19 mouse cellular contexts compared by ENCODE assay signal in genomic region chr1:89515808-89516560, GRCm38 (mm10).
"Had no signal": no experiment of that assay in that cellular context is flagged by ENCODE, and none has a peak within 500 bp of the region (broad histone marks: within the 10 kb centered on the region; RNA-seq: fewer than 3 reads in every experiment).

No protein-coding gene starts in this region.

- H3K9me3 ChIP-seq: limb, embryonic 10.5 days; limb, embryonic 13.5 days; midbrain, embryonic 12.5 days; midbrain, embryonic 15.5 days; neural tube, embryonic 12.5 days; neural tube, embryonic 15.5 days; stomach, embryonic 15.5 days had no signal

- H3K9ac ChIP-seq: limb, embryonic 13.5 days; liver, embryonic 14.5 days; midbrain, embryonic 12.5 days; midbrain, embryonic 15.5 days; neural tube, embryonic 12.5 days; neural tube, embryonic 15.5 days; stomach, embryonic 15.5 days had no signal

- ATAC-seq: intestine, postnatal 0 days; midbrain, embryonic 15.5 days had no signal

- DNase-seq: kidney, adult 2 months; kidney, postnatal 25 days; layer of hippocampus, adult 9-11 months; right cerebral cortex, postnatal 25 days; spleen, adult 18-20 months; thymus, adult 18-20 months; thymus, postnatal 36 days had no signal

- H3K27me3 ChIP-seq: limb, embryonic 13.5 days; midbrain, embryonic 15.5 days; neural tube, embryonic 12.5 days; neural tube, embryonic 15.5 days; stomach, embryonic 15.5 days had no signal

- H3K36me3 ChIP-seq: limb, embryonic 10.5 days; limb, embryonic 13.5 days; midbrain, embryonic 12.5 days; midbrain, embryonic 15.5 days; neural tube, embryonic 12.5 days; neural tube, embryonic 15.5 days; stomach, embryonic 15.5 days had no signal

- H3K27ac ChIP-seq: kidney, postnatal 0 days; layer of hippocampus, adult 2 months; limb, embryonic 10.5 days; limb, embryonic 13.5 days; liver, embryonic 14.5 days; macrophage; midbrain, embryonic 12.5 days; midbrain, embryonic 15.5 days; neural tube, embryonic 12.5 days; neural tube, embryonic 15.5 days; stomach, embryonic 15.5 days had no signal

- H3K4me2 ChIP-seq: limb, embryonic 13.5 days; midbrain, embryonic 12.5 days; midbrain, embryonic 15.5 days; neural tube, embryonic 12.5 days; neural tube, embryonic 15.5 days; stomach, embryonic 15.5 days had no signal

- H3K4me3 ChIP-seq: layer of hippocampus, adult 2 months; limb, embryonic 10.5 days; limb, embryonic 13.5 days; midbrain, embryonic 12.5 days; midbrain, embryonic 15.5 days; neural tube, embryonic 12.5 days; neural tube, embryonic 15.5 days; stomach, embryonic 15.5 days had no signal
